Mouse (Mus musculus): ENCODE measurements around the gene Trip10. TPM values are rescaled to one million over a fixed set of nuclear protein-coding genes. Genes with fewer than 3 reads are reported as not detected.

Gene Trip10
- polyA plus RNA-seq, 1 experiment from 2014 or later, result 41.6 TPM

DNA sequence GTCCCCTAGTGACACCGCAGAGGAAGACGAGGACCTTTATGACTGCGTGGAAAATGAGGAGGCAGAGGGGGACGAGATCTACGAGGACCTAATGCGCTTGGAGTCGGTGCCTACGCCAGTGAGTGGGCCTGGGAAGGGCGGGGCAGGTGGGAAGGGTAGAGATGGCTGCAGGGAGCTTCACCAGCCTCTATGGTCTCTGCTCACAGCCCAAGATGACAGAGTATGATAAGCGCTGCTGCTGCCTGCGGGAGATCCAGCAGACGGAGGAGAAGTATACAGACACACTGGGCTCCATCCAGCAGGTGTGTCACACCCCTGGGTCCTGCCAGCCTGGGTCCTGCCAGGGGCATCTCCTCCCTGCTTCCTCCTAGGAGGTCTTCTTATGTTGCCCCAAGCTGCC is 47.8 kb downstream of the Trip10 start:
- no peak for ATAC-seq (ENCODE audit: insufficient number of reproducible peaks, low FRiP score)
- Histone ChIP-seq H3K27me3 (replicated peaks) (no peaks in the 10 kb centered on the region), H3K36me3 (no peaks in the 10 kb centered on the region), H3K27ac (ENCODE audit: poor library complexity, severe bottlenecking) (no peak overlapping the region), H3K9ac (no peak overlapping the region), H3K4me3 (no peak overlapping the region), H3K9me3 (replicated peaks) (no peaks in the 10 kb centered on the region), H3K4me1 (replicated peaks) (no peaks in the 10 kb centered on the region), H3K4me2 (no peak overlapping the region)
- 74% methylated on average over 11 of the region's 12 CpGs for WGBS

DNA sequence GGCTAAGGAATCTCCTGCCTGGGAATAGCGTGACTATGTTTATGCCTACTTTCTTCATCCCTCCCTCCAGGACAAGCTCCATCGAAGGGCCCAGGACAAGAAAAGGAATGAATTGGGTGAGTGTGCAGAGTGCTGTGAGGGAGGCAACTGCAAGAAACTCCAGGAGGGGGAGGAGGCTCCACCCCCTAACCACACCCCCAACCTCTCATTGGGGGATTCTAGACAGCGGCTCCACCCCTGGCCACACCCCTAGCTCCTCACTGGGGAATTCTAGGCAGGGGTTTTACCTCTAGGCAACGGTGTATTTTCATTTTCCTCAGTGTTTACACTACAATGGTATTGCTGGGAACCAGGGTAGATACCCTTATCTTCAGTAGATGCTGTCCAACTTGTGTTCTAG is 56.3 kb downstream of the Trip10 start:
- ATAC-seq (ENCODE audit: insufficient number of reproducible peaks, low FRiP score), result no peak
- Histone ChIP-seq H3K4me3 (no peak overlapping the region), H3K4me2 (no peak overlapping the region), H3K9me3 (replicated peaks) (peaks cover 2% of the 10 kb centered on the region; the same call in 1 of the 2 replicates), H3K4me1 (replicated peaks) (no peaks in the 10 kb centered on the region), H3K27ac (ENCODE audit: poor library complexity, severe bottlenecking) (no peak overlapping the region), H3K36me3 (no peaks in the 10 kb centered on the region), H3K9ac (no peak overlapping the region), H3K27me3 (replicated peaks) (no peaks in the 10 kb centered on the region)
- 61% methylated on average over 4 of the region's 4 CpGs for WGBS

DNA sequence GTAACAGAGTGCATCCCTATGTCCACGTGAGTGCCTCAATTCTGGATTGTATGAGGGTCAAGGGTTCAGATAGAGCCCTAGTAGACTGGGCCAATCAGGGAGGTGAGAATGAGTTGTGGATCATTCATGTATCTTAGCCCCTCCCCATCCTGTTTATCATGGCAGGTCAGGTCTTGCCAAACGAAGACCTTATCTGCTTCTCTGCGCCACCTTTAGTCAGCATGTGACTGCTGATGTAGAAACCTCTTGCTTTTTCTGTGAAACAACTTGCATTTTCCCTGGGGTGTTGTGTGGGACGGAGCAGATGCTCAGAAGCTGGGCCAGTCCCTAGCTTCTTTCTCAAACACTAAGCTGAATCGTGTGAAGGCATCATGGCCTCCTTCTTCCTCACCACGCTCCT is 57.8 kb downstream of the Trip10 start:
- WGBS, result 73% methylated on average over 6 of the region's 6 CpGs
- Histone ChIP-seq H3K4me1 (replicated peaks) (no peaks in the 10 kb centered on the region), H3K4me2 (no peak overlapping the region), H3K9ac (no peak overlapping the region), H3K27me3 (replicated peaks) (no peaks in the 10 kb centered on the region), H3K36me3 (no peaks in the 10 kb centered on the region), H3K4me3 (no peak overlapping the region), H3K27ac (ENCODE audit: poor library complexity, severe bottlenecking) (no peak overlapping the region), H3K9me3 (replicated peaks) (peaks cover 2% of the 10 kb centered on the region; the same call in 1 of the 2 replicates)
- ATAC-seq (ENCODE audit: insufficient number of reproducible peaks, low FRiP score), result no peak

DNA sequence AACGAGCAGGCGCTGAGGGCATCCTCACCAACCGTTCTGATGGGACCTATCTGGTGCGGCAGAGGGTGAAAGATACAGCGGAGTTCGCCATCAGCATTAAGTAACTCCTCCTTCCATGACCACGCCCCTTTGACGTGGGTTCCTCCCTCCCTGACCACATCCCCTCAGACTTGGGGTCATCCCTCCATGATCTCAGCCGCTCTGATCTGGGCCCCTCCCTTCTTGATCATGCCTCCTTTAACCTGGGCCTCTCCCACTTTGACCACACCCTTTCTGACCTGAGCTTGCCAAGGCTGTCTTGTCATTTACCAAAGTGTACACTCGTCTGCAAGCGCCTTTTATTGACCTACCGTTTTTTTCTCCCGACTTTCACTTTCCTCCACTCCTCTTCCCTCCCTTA is 62.5 kb downstream of the Trip10 start:
- H3K4me3 ChIP-seq, result no peak overlapping the region
- H3K27ac ChIP-seq (ENCODE audit: poor library complexity, severe bottlenecking), result no peak overlapping the region
- WGBS, result 37% methylated on average over 13 of the region's 13 CpGs
- ATAC-seq (ENCODE audit: insufficient number of reproducible peaks, low FRiP score), result peak; percentile 45; the same call in 1 of the 2 replicates
- H3K4me2 ChIP-seq, result no peak overlapping the region
- no peaks in the 10 kb centered on the region for H3K27me3 ChIP-seq (replicated peaks)
- no peaks in the 10 kb centered on the region for H3K36me3 ChIP-seq
- H3K9ac ChIP-seq, result no peak overlapping the region
- no peaks in the 10 kb centered on the region for H3K4me1 ChIP-seq (replicated peaks)
- H3K9me3 ChIP-seq (replicated peaks), result 0 out of 2 replicates have a peak, but pooled peaks cover 6% of the 10 kb centered on the region

Small RNA genes lying within 50 kb of the gene (microRNA-seq; reads per million reads assigned to microRNA genes)
- not detected for gene Mir6978

Other genes with a start within 250 kb of the Trip10 start
- gene Pspn, start 249.4 kb upstream of the Trip10 start, polyA plus RNA-seq (2016; fragmentation: Nextera tagmentation; extraction: Ambion mirVana), result 0.55 TPM in 1 of 2 replicates, not detected in the other
- 34.3 and 36.4 TPM in 2 replicates for gene Gtf2f1, start 238.2 kb upstream of the Trip10 start, polyA plus RNA-seq (2016; fragmentation: Nextera tagmentation; extraction: Ambion mirVana)
- 0.22 and 0.43 TPM in 2 replicates for gene Gm17949, start 238.0 kb upstream of the Trip10 start, polyA plus RNA-seq (2016; fragmentation: Nextera tagmentation; extraction: Ambion mirVana)
- gene Khsrp, start 217.9 kb upstream of the Trip10 start, polyA plus RNA-seq (2016; fragmentation: Nextera tagmentation; extraction: Ambion mirVana), result 52.4 and 58.7 TPM in 2 replicates
- gene Slc25a41, start 207.8 kb upstream of the Trip10 start, polyA plus RNA-seq (2016; fragmentation: Nextera tagmentation; extraction: Ambion mirVana), result not detected in 2 replicates
- 0.27 and 0.94 TPM in 2 replicates for gene Crb3, start 190.3 kb upstream of the Trip10 start, polyA plus RNA-seq (2016; fragmentation: Nextera tagmentation; extraction: Ambion mirVana)
- 15.5 and 17.2 TPM in 2 replicates for gene Slc25a23, start 189.6 kb upstream of the Trip10 start, polyA plus RNA-seq (2016; fragmentation: Nextera tagmentation; extraction: Ambion mirVana)
- 0.66 and 1.4 TPM in 2 replicates for gene Dennd1c, start 170.9 kb upstream of the Trip10 start, polyA plus RNA-seq (2016; fragmentation: Nextera tagmentation; extraction: Ambion mirVana)
- gene Tubb4a, start 161.7 kb upstream of the Trip10 start, polyA plus RNA-seq (2016; fragmentation: Nextera tagmentation; extraction: Ambion mirVana), result 9.4 and 11.3 TPM in 2 replicates
- gene Tnfsf9, start 144.1 kb upstream of the Trip10 start, polyA plus RNA-seq (2016; fragmentation: Nextera tagmentation; extraction: Ambion mirVana), result 5.3 and 7.1 TPM in 2 replicates
- gene Cd70, start 99.7 kb upstream of the Trip10 start, polyA plus RNA-seq (2016; fragmentation: Nextera tagmentation; extraction: Ambion mirVana), result not detected in 2 replicates
- 0.11 and 0.46 TPM in 2 replicates for gene Tnfsf14, start 55.3 kb upstream of the Trip10 start, polyA plus RNA-seq (2016; fragmentation: Nextera tagmentation; extraction: Ambion mirVana)
- gene C3, start 21.3 kb upstream of the Trip10 start, polyA plus RNA-seq (2016; fragmentation: Nextera tagmentation; extraction: Ambion mirVana), result 0.87 and 2.6 TPM in 2 replicates
- 24.9 and 27.4 TPM in 2 replicates for gene Gpr108, start 1.0 kb upstream of the Trip10 start, polyA plus RNA-seq (2016; fragmentation: Nextera tagmentation; extraction: Ambion mirVana)
- gene Vav1, start 29.6 kb downstream of the Trip10 start, polyA plus RNA-seq (2016; fragmentation: Nextera tagmentation; extraction: Ambion mirVana), result 1.6 and 1.7 TPM in 2 replicates
- gene Adgre1, start 109.2 kb downstream of the Trip10 start, polyA plus RNA-seq (2016; fragmentation: Nextera tagmentation; extraction: Ambion mirVana), result 2.4 and 3.5 TPM in 2 replicates

All from heart, embryonic 12.5 days (tissue).